Mouse (Mus musculus) heart, embryonic 15.5 days (tissue): ENCODE measurements around the gene Spsb4. TPM values are rescaled to one million over a fixed set of nuclear protein-coding genes. Genes with fewer than 3 reads are reported as not detected.

Experiments used
- ATAC-seq: fragments of 200-750 bp; cut with Nextera tagmentation; replicated peaks from 2 replicates; pipeline ENCODE4 v1.8.0; 2017; ENCODE audit warnings: low read depth, moderate TSS enrichment; ENCODE audit not compliant: insufficient number of reproducible peaks, insufficient read depth, low FRiP score
- H3K27ac ChIP-seq: fragments of 300-500 bp; sonication (generic); 2 replicates; pipeline ENCODE4 v1.5.1; 2015; ENCODE audit warnings: mild to moderate bottlenecking, inconsistent platforms
- H3K27me3 ChIP-seq: fragments of 300-500 bp; sonication (generic); 2 replicates; pipeline ENCODE4 v1.6.1; 2015; ENCODE audit warnings: inconsistent platforms
- H3K36me3 ChIP-seq: fragments of 300-500 bp; sonication (generic); 2 replicates; pipeline ENCODE4 v1.6.1; 2015; ENCODE audit warnings: mild to moderate bottlenecking, inconsistent platforms
- H3K4me1 ChIP-seq: fragments of 300-500 bp; sonication (generic); replicated peaks from 2 replicates; pipeline ENCODE4 v1.6.1; 2015; ENCODE audit warnings: inconsistent platforms
- H3K4me2 ChIP-seq: fragments of 300-500 bp; sonication (generic); 2 replicates; pipeline ENCODE4 v1.6.1; 2015; ENCODE audit warnings: inconsistent platforms, mild to moderate bottlenecking, moderate library complexity
- H3K4me3 ChIP-seq: fragments of 300-500 bp; sonication (generic); 2 replicates; pipeline ENCODE4 v1.5.1; 2015; ENCODE audit warnings: mild to moderate bottlenecking, inconsistent platforms
- H3K9ac ChIP-seq: fragments of 300-500 bp; sonication (generic); 2 replicates; pipeline ENCODE4 v1.6.1; 2015; ENCODE audit warnings: mild to moderate bottlenecking, inconsistent platforms
- H3K9me3 ChIP-seq: fragments of 300-500 bp; sonication (generic); replicated peaks from 2 replicates; pipeline ENCODE4 v1.6.1; 2016; ENCODE audit warnings: inconsistent platforms
- WGBS: fragments of 180-500 bp; shearing (Covaris S2); methylation state at CpG from one replicate; pipeline ENCODE4 v1.1.7; 2015; ENCODE audit warnings: mixed read lengths; 5-methylcytosine and 5-hydroxymethylcytosine counted together
- polyA plus RNA-seq: library from polyadenylated mRNA; unstranded; fragments of >200 nt; fragmentation: Nextera tagmentation; extraction: Ambion mirVana; gene quantifications from 2 replicates; pipeline ENCODE4 v1.2.1, GENCODE M21; 2015

Spsb4 gene
- polyA plus RNA-seq, result 48.1 and 49.3 TPM in 2 replicates

DNA sequence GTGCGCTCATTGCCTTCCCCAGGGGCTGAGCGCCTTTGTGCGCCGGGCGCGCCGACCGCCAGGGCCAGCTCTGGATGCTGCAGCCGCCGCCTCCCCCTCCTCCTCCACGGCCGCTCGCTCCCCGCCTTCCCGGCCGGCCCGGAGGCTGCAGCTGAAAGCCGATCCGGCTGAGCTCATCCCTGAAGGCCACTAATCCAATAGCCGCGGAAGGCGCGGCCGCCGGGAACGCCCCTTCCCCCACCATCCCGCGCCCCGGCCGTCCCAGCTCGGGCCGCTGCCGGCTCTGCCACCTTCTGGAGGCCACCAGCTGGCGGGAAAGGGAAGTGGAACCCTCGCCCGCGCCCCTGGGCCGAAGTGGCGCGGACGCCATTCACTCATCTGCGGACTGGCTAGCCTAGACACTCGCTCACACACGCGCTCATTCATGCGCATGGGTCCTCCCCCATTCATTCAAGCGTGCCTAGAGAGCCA lies at the start of gene Spsb4:
Gene Spsb4 (minus strand): TSS at position 167 of the 471 bp plus-strand sequence.
- no peaks in the 10 kb centered on the region for H3K36me3 ChIP-seq

DNA sequence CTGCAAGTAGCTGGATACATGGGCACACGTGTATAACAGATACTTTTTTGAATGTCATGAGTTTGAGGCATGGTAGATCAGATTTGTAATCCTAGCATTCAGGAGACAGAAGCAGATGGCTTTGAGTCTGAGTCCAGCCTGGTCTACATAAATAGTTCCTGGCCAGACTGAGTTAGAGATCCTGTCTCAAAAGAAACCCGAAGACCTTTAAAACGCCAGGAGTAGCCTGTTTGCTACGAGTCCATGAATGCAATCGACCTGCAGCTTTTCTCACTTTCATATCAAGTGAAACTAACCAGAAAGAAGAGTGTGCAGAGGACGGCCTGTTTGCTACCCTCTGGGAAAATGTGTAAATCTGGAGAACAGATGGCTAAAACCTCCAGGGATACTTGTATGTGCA lies 49.1 kb upstream of the Spsb4 start:
- no peaks in the 10 kb centered on the region for H3K9me3 ChIP-seq
- no peaks in the 10 kb centered on the region for H3K27me3 ChIP-seq
- no peak overlapping the region for H3K4me2 ChIP-seq
- WGBS, result 82% methylated on average over 6 of the region's 6 CpGs
- no peak overlapping the region for H3K4me3 ChIP-seq
- no peak overlapping the region for H3K27ac ChIP-seq
- no peak for ATAC-seq
- no peaks in the 10 kb centered on the region for H3K4me1 ChIP-seq
- no peak overlapping the region for H3K9ac ChIP-seq
- H3K36me3 ChIP-seq, result peaks cover 9% of the 10 kb centered on the region; the same call in 1 of the 2 replicates

More for the DNA sequence above, at the start of gene Spsb4:
- peaks cover 43% of the 10 kb centered on the region for H3K4me1 ChIP-seq
- H3K4me2 ChIP-seq, result peak within 1 kb of the TSS; percentile 87
- H3K4me3 ChIP-seq, result peak within 1 kb of the TSS; percentile 70
- under 1% methylated on average over 46 of the region's 47 CpGs for WGBS
- H3K27me3 ChIP-seq, result 0 out of 2 replicates have a peak, but pooled peaks cover 4% of the 10 kb centered on the region
- peak within 1 kb of the TSS; percentile 94 for H3K27ac ChIP-seq
- ATAC-seq, result peak; percentile 93
- H3K9me3 ChIP-seq, result no peaks in the 10 kb centered on the region
- peak within 1 kb of the TSS; percentile 74 for H3K9ac ChIP-seq

DNA sequence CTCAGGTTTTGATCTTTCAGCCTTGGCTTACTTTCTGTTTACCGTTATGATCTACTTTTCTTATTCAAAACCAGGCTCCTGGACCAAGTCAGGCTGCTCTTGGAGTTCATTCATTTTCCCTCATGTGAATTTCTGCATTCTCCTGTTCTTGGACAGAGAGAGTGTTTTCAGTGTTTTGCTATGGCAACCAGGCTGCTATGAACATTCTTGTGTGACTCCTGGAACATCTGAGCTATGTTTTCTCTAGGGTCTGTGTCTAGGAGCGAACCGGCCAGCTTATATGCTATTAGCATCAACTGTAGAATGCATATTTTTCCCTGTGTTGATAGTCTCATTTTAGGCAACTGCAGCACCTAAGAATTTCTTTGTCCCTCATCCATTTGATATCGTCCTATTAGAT lies 47.2 kb upstream of the Spsb4 start:
- Histone ChIP-seq H3K27ac (no peak overlapping the region), H3K36me3 (peaks cover 2% of the 10 kb centered on the region; the same call in 1 of the 2 replicates), H3K4me1 (no peaks in the 10 kb centered on the region; the same call in 1 of the 2 replicates), H3K27me3 (no peaks in the 10 kb centered on the region), H3K4me3 (no peak overlapping the region), H3K4me2 (no peak overlapping the region), H3K9ac (no peak overlapping the region), H3K9me3 (no peaks in the 10 kb centered on the region)
- no peak for ATAC-seq
- 66% methylated on average over 4 of the region's 4 CpGs for WGBS

DNA sequence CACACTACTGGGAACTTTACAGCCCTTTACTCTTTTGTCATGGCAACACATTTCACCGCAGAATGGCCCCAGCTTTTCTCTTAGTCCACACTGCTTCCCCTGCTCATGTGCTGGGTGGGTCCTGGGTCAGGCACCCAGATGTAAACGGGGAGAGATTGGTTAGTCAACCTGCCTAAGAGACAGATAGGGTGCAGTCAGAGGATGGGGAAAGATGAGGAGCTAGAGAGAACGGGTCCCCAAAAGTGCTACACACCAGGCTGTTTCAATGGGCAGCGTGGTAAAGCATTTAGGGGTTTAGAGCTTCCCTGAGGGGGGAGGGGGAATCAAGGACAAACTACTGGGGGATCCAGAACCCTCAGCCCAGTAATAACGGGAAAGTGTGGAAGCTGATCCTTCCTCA lies 46.6 kb upstream of the Spsb4 start:
- H3K36me3 ChIP-seq, result no peaks in the 10 kb centered on the region; the same call in 1 of the 2 replicates
- no peak overlapping the region for H3K27ac ChIP-seq
- H3K4me2 ChIP-seq, result no peak overlapping the region
- H3K4me1 ChIP-seq, result no peaks in the 10 kb centered on the region; the same call in 1 of the 2 replicates
- H3K9me3 ChIP-seq, result no peaks in the 10 kb centered on the region
- 65% methylated on average over 5 of the region's 5 CpGs for WGBS
- no peak for ATAC-seq
- H3K4me3 ChIP-seq, result no peak overlapping the region
- no peak overlapping the region for H3K9ac ChIP-seq
- no peaks in the 10 kb centered on the region for H3K27me3 ChIP-seq

DNA sequence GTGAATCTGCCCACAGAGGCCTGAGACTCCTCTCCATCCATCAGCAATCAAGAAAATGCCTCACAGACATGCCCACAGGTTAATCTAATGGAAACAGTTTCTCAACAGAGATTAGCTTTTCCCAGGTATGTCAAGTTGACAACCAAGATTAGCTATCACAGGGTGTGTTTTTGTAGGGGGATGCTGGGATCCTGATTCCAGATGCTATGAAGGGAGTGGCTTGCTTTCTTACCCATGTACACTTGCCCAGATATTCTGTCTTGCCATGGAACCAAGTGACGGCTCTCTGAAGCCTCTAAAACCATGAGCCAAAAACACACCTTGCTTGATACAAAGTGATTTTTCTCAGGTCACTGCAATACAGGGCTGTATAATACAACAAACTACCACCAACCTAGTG lies 45.5 kb upstream of the Spsb4 start:
- no peak overlapping the region for H3K27ac ChIP-seq
- ATAC-seq, result no peak
- WGBS, result 97% methylated on average over 1 of the region's 1 CpGs

DNA sequence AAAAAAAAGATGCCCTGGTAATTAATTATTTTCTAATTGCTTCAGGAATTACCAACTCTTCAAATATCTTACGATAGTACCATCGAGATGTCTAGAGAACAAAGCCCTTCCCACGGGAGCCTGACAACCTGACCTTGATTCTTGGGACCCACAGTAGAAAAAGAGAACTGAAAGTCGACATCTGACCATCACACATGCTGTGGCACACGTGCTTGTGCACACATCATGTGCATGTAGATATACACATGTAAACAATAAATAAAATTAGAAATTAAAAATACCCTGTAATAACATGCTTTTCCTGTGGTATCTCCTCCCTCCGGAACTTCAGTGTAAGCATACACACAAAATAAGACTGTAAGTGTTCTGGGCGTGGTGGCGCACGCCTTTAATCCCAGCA lies 43.1 kb upstream of the Spsb4 start:
- no peak overlapping the region for H3K9ac ChIP-seq
- 93% methylated on average over 9 of the region's 9 CpGs for WGBS
- ATAC-seq, result no peak

More for the DNA sequence above, 45.5 kb upstream of the Spsb4 start:
- no peaks in the 10 kb centered on the region; the same call in 1 of the 2 replicates for H3K4me1 ChIP-seq
- H3K4me3 ChIP-seq, result no peak overlapping the region
- H3K9ac ChIP-seq, result no peak overlapping the region
- H3K27me3 ChIP-seq, result no peaks in the 10 kb centered on the region
- no peak overlapping the region for H3K4me2 ChIP-seq
- H3K36me3 ChIP-seq, result no peaks in the 10 kb centered on the region; the same call in 1 of the 2 replicates
- H3K9me3 ChIP-seq, result no peaks in the 10 kb centered on the region

DNA sequence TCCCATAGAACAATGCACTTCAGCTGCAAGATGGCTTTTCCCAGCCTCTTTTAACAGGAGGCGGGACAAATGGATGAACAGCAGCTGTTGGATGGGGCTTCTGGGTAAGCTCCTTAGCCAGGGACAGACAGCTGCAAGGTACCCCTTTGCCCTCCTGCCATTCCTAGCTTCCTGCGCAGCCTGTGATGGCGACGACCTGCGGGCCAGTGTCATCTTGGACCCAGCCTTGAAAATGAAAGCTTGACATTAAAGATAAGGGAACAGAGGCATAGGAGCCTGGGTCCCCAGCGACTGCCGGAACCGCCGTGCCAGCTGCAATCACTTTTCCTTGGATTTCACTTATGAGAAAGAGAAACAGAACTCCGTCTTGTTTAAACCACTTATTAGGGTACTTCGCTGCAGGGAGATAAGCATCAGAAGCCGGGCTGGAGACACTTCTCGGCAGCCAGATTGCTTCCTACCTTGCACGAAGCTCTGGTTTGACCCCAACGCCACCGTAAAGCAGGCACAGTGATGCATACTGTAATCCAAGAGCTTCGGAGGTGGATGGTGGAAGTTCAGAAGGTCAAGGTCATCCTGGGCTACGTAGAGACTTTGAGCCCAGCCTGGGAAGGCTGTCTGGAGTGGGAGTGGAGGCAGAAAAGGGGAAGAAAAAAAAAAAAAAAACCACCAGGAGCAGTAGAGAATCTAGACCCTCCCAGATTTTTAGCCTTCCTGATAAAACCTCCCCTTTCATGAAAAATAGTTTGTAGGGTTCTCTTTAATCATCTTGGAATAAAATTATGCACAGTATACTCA lies 38.1 kb upstream of the Spsb4 start:
- Histone ChIP-seq H3K4me1 (peaks cover 13% of the 10 kb centered on the region), H3K36me3 (no peaks in the 10 kb centered on the region), H3K4me2 (peak overlapping the region; percentile 63), H3K27ac (no peak overlapping the region), H3K27me3 (no peaks in the 10 kb centered on the region), H3K9ac (peak overlapping the region; percentile 46), H3K4me3 (peak overlapping the region; percentile 37), H3K9me3 (no peaks in the 10 kb centered on the region)
- ATAC-seq, result no peak
- 23% methylated on average over 18 of the region's 18 CpGs for WGBS

More for the DNA sequence above, 43.1 kb upstream of the Spsb4 start:
- H3K4me2 ChIP-seq, result no peak overlapping the region
- H3K4me3 ChIP-seq, result no peak overlapping the region
- H3K27ac ChIP-seq, result no peak overlapping the region
- H3K4me1 ChIP-seq, result peaks cover 4% of the 10 kb centered on the region
- H3K36me3 ChIP-seq, result no peaks in the 10 kb centered on the region
- no peaks in the 10 kb centered on the region for H3K27me3 ChIP-seq
- H3K9me3 ChIP-seq, result no peaks in the 10 kb centered on the region

DNA sequence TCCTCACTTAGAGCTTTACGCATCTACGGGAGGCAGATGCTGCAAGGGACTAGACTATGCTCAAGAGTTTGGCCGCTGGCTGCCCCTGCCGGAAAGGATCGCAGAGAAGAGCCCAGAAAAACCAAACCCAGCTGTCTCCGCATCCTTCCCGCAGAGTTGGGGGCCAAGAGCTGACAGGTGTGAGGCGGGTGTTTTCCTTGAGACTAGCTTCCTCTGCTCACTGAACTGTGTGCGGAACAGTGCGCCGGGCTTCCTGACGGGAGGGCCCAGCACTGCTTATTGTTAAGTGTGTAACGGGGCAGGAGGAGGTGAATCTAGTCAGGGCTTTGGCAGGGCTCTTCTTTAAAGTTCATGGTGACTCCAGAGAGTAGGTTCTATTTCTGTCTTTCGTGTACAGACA lies 37.3 kb upstream of the Spsb4 start:
- H3K36me3 ChIP-seq, result no peaks in the 10 kb centered on the region
- peaks cover 13% of the 10 kb centered on the region for H3K4me1 ChIP-seq
- H3K27ac ChIP-seq, result peak overlapping the region; percentile 7; the same call in 1 of the 2 replicates
- H3K4me2 ChIP-seq, result peak overlapping the region; percentile 63; the same call in 1 of the 2 replicates
- H3K4me3 ChIP-seq, result no peak overlapping the region
- no peak overlapping the region for H3K9ac ChIP-seq
- no peaks in the 10 kb centered on the region for H3K27me3 ChIP-seq
- no peak for ATAC-seq
- WGBS, result 57% methylated on average over 14 of the region's 14 CpGs
- no peaks in the 10 kb centered on the region for H3K9me3 ChIP-seq

DNA sequence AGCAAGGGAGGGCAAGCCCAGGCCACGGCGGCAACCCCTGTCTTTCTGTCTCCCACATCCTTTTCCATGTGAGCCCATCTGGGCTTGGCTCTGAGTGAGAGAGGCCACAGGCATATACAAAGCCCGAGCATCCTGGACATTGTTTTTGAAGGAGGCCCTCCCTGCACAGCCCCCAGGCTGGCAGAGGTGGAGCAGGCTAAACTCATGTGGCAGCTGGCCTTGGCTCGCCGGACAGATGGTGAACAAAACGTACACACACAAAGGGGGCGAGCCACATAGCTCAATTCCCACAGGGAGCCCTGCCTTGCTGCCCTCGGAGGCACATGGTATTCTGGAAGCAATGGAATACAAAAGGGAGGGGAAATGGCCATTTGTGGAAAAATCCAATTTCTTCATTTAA lies 32.5 kb upstream of the Spsb4 start:
- no peak for ATAC-seq
- Histone ChIP-seq H3K4me3 (no peak overlapping the region), H3K36me3 (no peaks in the 10 kb centered on the region), H3K9ac (no peak overlapping the region), H3K27ac (no peak overlapping the region), H3K27me3 (no peaks in the 10 kb centered on the region), H3K9me3 (no peaks in the 10 kb centered on the region), H3K4me2 (no peak overlapping the region), H3K4me1 (peaks cover 4% of the 10 kb centered on the region)
- 60% methylated on average over 8 of the region's 8 CpGs for WGBS

DNA sequence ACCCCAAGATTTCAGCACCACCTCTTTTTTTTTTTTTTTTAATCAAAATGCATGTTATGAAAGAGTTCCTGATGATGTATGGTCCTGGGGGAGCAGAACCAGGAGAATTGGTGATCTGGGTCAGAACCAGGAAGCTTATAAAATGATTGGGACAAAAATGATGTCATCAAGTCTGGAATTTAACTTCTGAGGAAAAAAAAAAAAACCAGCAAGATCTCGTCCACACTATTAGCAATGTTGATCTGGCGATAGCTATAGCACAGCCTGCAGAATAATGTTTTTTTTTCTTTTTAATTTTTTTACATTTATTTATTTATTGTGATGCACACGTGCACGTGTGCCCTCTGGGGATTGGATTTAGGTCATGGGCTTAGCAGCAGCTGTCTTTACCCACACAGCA lies 27.6 kb upstream of the Spsb4 start:
- no peaks in the 10 kb centered on the region for H3K27me3 ChIP-seq
- no peak overlapping the region for H3K9ac ChIP-seq
- H3K4me1 ChIP-seq, result no peaks in the 10 kb centered on the region
- WGBS, result 76% methylated on average over 4 of the region's 4 CpGs
- no peak overlapping the region for H3K27ac ChIP-seq
- H3K36me3 ChIP-seq, result no peaks in the 10 kb centered on the region
- no peaks in the 10 kb centered on the region for H3K9me3 ChIP-seq
- no peak overlapping the region for H3K4me2 ChIP-seq
- ATAC-seq, result no peak
- H3K4me3 ChIP-seq, result no peak overlapping the region

DNA sequence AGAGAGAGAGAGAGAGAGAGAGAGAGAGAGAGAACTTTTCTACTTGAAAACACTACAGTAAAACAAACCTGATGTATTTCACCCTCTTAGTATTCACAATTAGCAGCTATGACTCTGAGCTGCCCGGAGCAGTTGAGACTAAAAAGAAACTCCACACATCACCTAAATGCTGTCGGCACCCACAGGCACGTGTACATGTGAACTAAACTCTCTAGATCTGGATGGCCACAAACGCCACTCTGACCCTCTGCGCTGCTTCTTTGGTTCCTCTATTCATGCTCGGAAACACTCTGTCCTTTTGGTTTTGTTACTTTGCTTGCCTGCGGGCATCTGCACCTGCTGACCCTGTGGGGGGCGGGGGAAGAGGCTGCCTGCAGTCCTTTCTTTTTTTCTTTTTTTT lies 23.0 kb upstream of the Spsb4 start:
- no peaks in the 10 kb centered on the region for H3K9me3 ChIP-seq
- H3K27ac ChIP-seq, result no peak overlapping the region
- no peaks in the 10 kb centered on the region for H3K27me3 ChIP-seq
- ATAC-seq, result no peak
- H3K4me3 ChIP-seq, result no peak overlapping the region
- H3K9ac ChIP-seq, result no peak overlapping the region
- 61% methylated on average over 8 of the region's 8 CpGs for WGBS
- no peak overlapping the region for H3K4me2 ChIP-seq
- no peaks in the 10 kb centered on the region for H3K4me1 ChIP-seq
- no peaks in the 10 kb centered on the region for H3K36me3 ChIP-seq
